Mouse (Mus musculus): ENCODE measurements around the gene Borcs5.

DNA sequence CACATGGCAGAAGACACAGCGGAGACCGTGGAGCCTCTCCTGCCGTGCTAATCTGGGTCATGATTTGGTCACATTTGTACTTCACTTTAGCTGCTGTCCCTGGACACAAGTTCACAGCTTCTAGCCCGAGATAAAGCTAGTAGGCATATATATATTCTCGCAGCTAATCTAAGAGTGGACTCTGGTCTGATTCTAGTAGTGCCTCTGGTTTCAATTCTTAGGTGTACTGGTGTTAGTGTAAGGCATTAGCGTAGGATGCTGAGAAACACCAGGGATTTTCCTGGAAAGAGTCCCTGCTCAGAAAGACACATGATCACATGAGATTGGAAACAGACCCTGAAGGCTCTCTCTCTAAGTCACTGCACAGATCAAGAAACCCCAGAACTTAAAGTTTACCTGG is 55.2 kb downstream of the Borcs5 start:
- TF ChIP-seq CTCF (IDR thresholded peaks at IDR 0.05; ENCODE audit: borderline replicate concordance, insufficient read depth, low read length) (no peak), POLR2A (IDR thresholded peaks at IDR 0.05; ENCODE audit: low read depth, low read length) (no peak)
